Mouse (Mus musculus): ENCODE measurements around the gene Cdk10.

DNA sequence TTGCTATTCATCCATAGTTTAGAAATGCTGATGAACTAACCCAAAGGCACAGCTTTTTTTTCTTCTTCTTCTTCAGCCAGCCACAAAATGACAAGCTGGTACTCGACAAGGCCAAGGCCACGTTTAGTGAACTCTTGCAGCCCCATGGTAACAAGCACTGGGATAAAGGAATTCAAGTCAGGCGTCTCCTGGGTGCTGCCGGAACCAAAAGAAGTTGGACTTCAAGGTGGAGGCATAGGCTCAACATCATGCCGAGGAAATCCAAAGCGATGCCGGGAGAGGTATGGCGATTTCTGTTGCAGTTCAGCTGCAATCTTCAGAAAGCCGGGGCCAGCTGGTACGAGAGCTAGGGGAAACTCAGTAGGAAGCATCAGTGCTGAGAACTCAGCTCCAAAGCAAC lies 14.8 kb downstream of the Cdk10 start:
- TF ChIP-seq POLR2A (IDR thresholded peaks at IDR 0.05; ENCODE audit: borderline replicate concordance, low read depth, low read length) (no peak), CTCF (IDR thresholded peaks at IDR 0.05; ENCODE audit: low read depth, low read length) (no peak)
